Mouse (Mus musculus) lung, adult 2 months (tissue): ENCODE data around the gene Dsn1. TPM values are rescaled to one million over a fixed set of nuclear protein-coding genes. Genes with fewer than 3 reads are reported as not detected.

ENCODE experiments used
- DNase-seq: peaks from one replicate; pipeline ENCODE4 v3.0.0; 2022
- H3K4me1 ChIP-seq: fragments of 200-500 bp; 2 replicates; pipeline ENCODE4 v1.6.1; 2011; ENCODE audit warnings: low read length; ENCODE audit not compliant: control insufficient read depth, insufficient read depth
- H3K4me3 ChIP-seq: fragments of 200-500 bp; replicated peaks from 2 replicates; pipeline ENCODE3; 2011; ENCODE audit warnings: low read depth, mild to moderate bottlenecking, control low read depth, low read length; ENCODE audit errors: extremely low read depth
- CTCF ChIP-seq: fragments of 200-500 bp; IDR thresholded peaks from 2 replicates; pipeline ENCODE4 v1.5.1; 2011; ENCODE audit warnings: mild to moderate bottlenecking, low read length, control low read depth; ENCODE audit not compliant: insufficient read depth
- POLR2A ChIP-seq: fragments of 200-500 bp; IDR thresholded peaks from 2 replicates; pipeline ENCODE4 v1.6.1; 2011; ENCODE audit warnings: low read depth, mild to moderate bottlenecking, control low read depth, low read length, borderline replicate concordance; ENCODE audit errors: extremely low read depth
- WGBS: fragments of 180-500 bp; shearing (Covaris S2); methylation state at CpG from one replicate; pipeline ENCODE4 v1.1.7; 2018; 5-methylcytosine and 5-hydroxymethylcytosine counted together
- polyA plus RNA-seq: library from polyadenylated mRNA; depleted of rRNA; stranded (reverse); fragments of >200 nt; gene quantifications from 2 replicates; pipeline ENCODE4 v1.2.3, GENCODE M21; 2012

The Dsn1 gene
- polyA plus RNA-seq, 1 experiment, result 1.8 TPM

- TF ChIP-seq CTCF (no peak), POLR2A (no peak)
- Histone ChIP-seq H3K4me1 (peaks cover 5% of the 10 kb centered on the region), H3K4me3 (no peak overlapping the region)
- WGBS, result 85% methylated on average over 4 of the region's 4 CpGs
- DNase-seq, result no peak
Measured at GRCm38 (mm10) chr2:156981291-156981690, 25.7 kb downstream of the Dsn1 start.

- WGBS, result 28% methylated on average over 2 of the region's 2 CpGs
- TF ChIP-seq POLR2A (no peak), CTCF (no peak)
- DNase-seq, result no peak
- peaks cover 6% of the 10 kb centered on the region for H3K4me1 ChIP-seq
- H3K4me3 ChIP-seq, result no peak overlapping the region
Measured at GRCm38 (mm10) chr2:156980059-156980458, 26.9 kb downstream of the Dsn1 start.

GRCm38 (mm10) chr2:156976711-156977110 is 30.2 kb downstream of the Dsn1 start:
- TF ChIP-seq POLR2A (no peak), CTCF (no peak)
- Histone ChIP-seq H3K4me1 (peaks cover 5% of the 10 kb centered on the region), H3K4me3 (no peak overlapping the region)
- no peak for DNase-seq

GRCm38 (mm10) chr2:156974967-156975366 is 32.0 kb downstream of the Dsn1 start:
- no peak for TF ChIP-seq CTCF
- TF ChIP-seq POLR2A, result no peak
- 33% methylated on average over 2 of the region's 2 CpGs for WGBS
- no peak overlapping the region for H3K4me3 ChIP-seq
- DNase-seq, result no peak
- H3K4me1 ChIP-seq, result peaks cover 5% of the 10 kb centered on the region

- Histone ChIP-seq H3K4me3 (no peak overlapping the region), H3K4me1 (peaks cover 5% of the 10 kb centered on the region)
- no peak for DNase-seq
- TF ChIP-seq CTCF (no peak), POLR2A (no peak)
- WGBS, result 70% methylated on average over 5 of the region's 5 CpGs
Measured at GRCm38 (mm10) chr2:156973316-156974100, 33.4 kb downstream of the Dsn1 start.

GRCm38 (mm10) chr2:156970253-156970652 is 36.7 kb downstream of the Dsn1 start:
- no peak for TF ChIP-seq CTCF
- TF ChIP-seq POLR2A, result no peak
- DNase-seq, result no peak
- WGBS, result 68% methylated on average over 7 of the region's 7 CpGs
- Histone ChIP-seq H3K4me1 (peaks cover 8% of the 10 kb centered on the region), H3K4me3 (no peak overlapping the region)

GRCm38 (mm10) chr2:156968501-156968900 is 38.5 kb downstream of the Dsn1 start:
- WGBS, result 74% methylated on average over 4 of the region's 4 CpGs
- no peak for DNase-seq

GRCm38 (mm10) chr2:156967388-156967787 is 39.6 kb downstream of the Dsn1 start:
- 61% methylated on average over 6 of the region's 6 CpGs for WGBS
- H3K4me1 ChIP-seq, result peaks cover 3% of the 10 kb centered on the region; the same call in 1 of the 2 replicates
- TF ChIP-seq CTCF, result no peak
- no peak for TF ChIP-seq POLR2A
- H3K4me3 ChIP-seq, result no peak overlapping the region
- no peak for DNase-seq

More at GRCm38 (mm10) chr2:156968501-156968900, 38.5 kb downstream of the Dsn1 start:
- Histone ChIP-seq H3K4me1 (peaks cover 3% of the 10 kb centered on the region; the same call in 1 of the 2 replicates), H3K4me3 (no peak overlapping the region)
- TF ChIP-seq CTCF, result no peak
- no peak for TF ChIP-seq POLR2A

GRCm38 (mm10) chr2:156963891-156964290 is 43.1 kb downstream of the Dsn1 start:
- H3K4me1 ChIP-seq, result peaks cover 3% of the 10 kb centered on the region; the same call in 1 of the 2 replicates
- H3K4me3 ChIP-seq, result no peak overlapping the region
- 91% methylated on average over 7 of the region's 7 CpGs for WGBS
- DNase-seq, result no peak
- TF ChIP-seq POLR2A (no peak), CTCF (no peak)
